In genomic region chr2:180741421-180741820, GRCm38 (mm10) we compare ENCODE assay signal across 27 mouse cellular contexts. TPM values are rescaled to one million over a fixed set of nuclear protein-coding genes. Genes with fewer than 3 reads are reported as not detected.
DNase-seq lines count a peak whose midpoint lies in the region; TF ChIP-seq lines count a peak whose summit lies in the region.
"Had no signal": no experiment of that assay in that cellular context is flagged by ENCODE, and none has a peak within 500 bp of the region (broad histone marks: within the 10 kb centered on the region; RNA-seq: fewer than 3 reads in every experiment).

No protein-coding gene starts in this region.

- no peak for TF ChIP-seq CTCF in ES-Bruce4 (IDR thresholded peaks at IDR 0.05; ENCODE audit: low read depth, low read length)

- H3K27ac ChIP-seq in heart, embryonic 10.5 days = no peak overlapping the region
- H3K27ac ChIP-seq in ES-Bruce4 (ENCODE audit: insufficient read depth, low read length) = peak overlapping the region; percentile 68; the same call in 1 of the 2 replicates
- H3K27ac ChIP-seq: embryonic facial prominence, embryonic 10.5 days; embryonic facial prominence, embryonic 12.5 days; forebrain, embryonic 13.5 days; forebrain, embryonic 15.5 days had no signal

- no peak for TF ChIP-seq EP300 in ES-Bruce4 (IDR thresholded peaks at IDR 0.05; ENCODE audit: insufficient read depth, low read depth, low read length)

- peak; percentile 69 for DNase-seq in heart, adult 11 months
- DNase-seq in heart, embryonic 10.5 days (ENCODE audit: low spot score) = no peak
- DNase-seq in 416B (ENCODE audit: low read depth) (peak; percentile 86), R1 (ENCODE audit: low read depth, low spot score) (peak; percentile 53)
- no peak for DNase-seq in gastrocnemius, postnatal 10 days
- no peak for DNase-seq in thymus, postnatal 25 days
- DNase-seq in right cerebral cortex, postnatal 10 days (ENCODE audit: low spot score in 2 of 2) = no peak
- DNase-seq: adrenal gland, adult 8-10 months; adrenal gland, postnatal 14 days; adrenal gland, postnatal 36 days; cerebellum, adult 11-12 months; cerebellum, adult 2 months; cerebellum, adult 9-10 months; cerebellum, postnatal 10 days; cerebellum, postnatal 25 days; forebrain, postnatal 0 days had no signal

- no peaks in the 10 kb centered on the region for H3K4me1 ChIP-seq in heart, embryonic 10.5 days
- peaks cover 14% of the 10 kb centered on the region for H3K4me1 ChIP-seq in ES-Bruce4 (ENCODE audit: control insufficient read depth, insufficient read depth, low read length)
- H3K4me1 ChIP-seq: embryonic facial prominence, embryonic 12.5 days; forebrain, embryonic 15.5 days had no signal

- no peaks in the 10 kb centered on the region for H3K9me3 ChIP-seq in heart, embryonic 10.5 days
- H3K9me3 ChIP-seq in ES-Bruce4 (replicated peaks; ENCODE audit: control insufficient read depth, insufficient read depth, low read length, poor library complexity, severe bottlenecking) = no peaks in the 10 kb centered on the region
- H3K9me3 ChIP-seq: embryonic facial prominence, embryonic 10.5 days; embryonic facial prominence, embryonic 12.5 days; forebrain, embryonic 13.5 days; forebrain, embryonic 15.5 days; G1E had no signal

- peaks cover 11% of the 10 kb centered on the region; the same call in 1 of the 2 replicates for H3K27me3 ChIP-seq in heart, embryonic 10.5 days (ENCODE audit: insufficient read depth, poor library complexity, severe bottlenecking)
- no peaks in the 10 kb centered on the region for H3K27me3 ChIP-seq in ES-Bruce4 (ENCODE audit: control insufficient read depth, insufficient read depth, low read length, poor library complexity, severe bottlenecking)
- H3K27me3 ChIP-seq: embryonic facial prominence, embryonic 12.5 days; forebrain, embryonic 15.5 days had no signal

- 69% methylated on average over 7 of the region's 7 CpGs for WGBS in heart, embryonic 10.5 days

- no peak overlapping the region for H3K9ac ChIP-seq in ES-Bruce4 (ENCODE audit: low read depth, poor library complexity, severe bottlenecking)
- H3K9ac ChIP-seq: embryonic facial prominence, embryonic 12.5 days; forebrain, embryonic 13.5 days; forebrain, embryonic 15.5 days; forebrain, postnatal 0 days had no signal

- H3K4me3 ChIP-seq in heart, embryonic 10.5 days = no peak overlapping the region
- H3K4me3 ChIP-seq in ES-Bruce4 (ENCODE audit: low read depth, low read length) = no peak overlapping the region
- H3K4me3 ChIP-seq: embryonic facial prominence, embryonic 10.5 days; embryonic facial prominence, embryonic 12.5 days; forebrain, embryonic 13.5 days; forebrain, embryonic 15.5 days had no signal

- no peak for TF ChIP-seq POLR2A in ES-Bruce4 (IDR thresholded peaks at IDR 0.05; ENCODE audit: insufficient read depth, low read length)

- H3K36me3 ChIP-seq in heart, embryonic 10.5 days = no peaks in the 10 kb centered on the region
- H3K36me3 ChIP-seq in ES-Bruce4 (ENCODE audit: control insufficient read depth, insufficient read depth, low read length, poor library complexity, severe bottlenecking) = no peaks in the 10 kb centered on the region
- H3K36me3 ChIP-seq: embryonic facial prominence, embryonic 10.5 days; embryonic facial prominence, embryonic 12.5 days; forebrain, embryonic 15.5 days; G1E had no signal

RNA-seq across cellular contexts. Expression of gene Slc17a9, which starts 16.4 kb away (rescaled TPM):
- 0.94 and 1.2 TPM in 2 replicates for polyA plus RNA-seq in heart, embryonic 10.5 days (2016; fragmentation: Nextera tagmentation; extraction: Ambion mirVana)
- polyA plus RNA-seq in ES-Bruce4 (2011; ENCODE audit: insufficient read depth, insufficient read length, low read depth, missing spikeins) = 20.2 and 22.6 TPM in 2 replicates
- total RNA-seq in gastrocnemius, postnatal 10 days (2021) = 1 to 10 TPM in 1 of 2 experiments, under 1 TPM in 1; 0.52 to 1.8 TPM

RNA-seq across cellular contexts. Expression of gene Gid8, which starts 31.5 kb away (rescaled TPM):
- polyA plus RNA-seq in heart, embryonic 10.5 days (2016; fragmentation: Nextera tagmentation; extraction: Ambion mirVana) = 44.6 and 50.3 TPM in 2 replicates
- polyA plus RNA-seq in ES-Bruce4 (2011; ENCODE audit: insufficient read depth, insufficient read length, low read depth, missing spikeins) = 78.5 and 81.4 TPM in 2 replicates
- 10 to 100 TPM; 50.4 to 51.6 TPM for total RNA-seq in gastrocnemius, postnatal 10 days (2021)

RNA-seq across cellular contexts. Expression of gene Dido1, which starts 31.6 kb away (rescaled TPM):
- polyA plus RNA-seq in heart, embryonic 10.5 days (2016; fragmentation: Nextera tagmentation; extraction: Ambion mirVana) = 23.8 and 26.0 TPM in 2 replicates
- polyA plus RNA-seq in ES-Bruce4 (2011; ENCODE audit: insufficient read depth, insufficient read length, low read depth, missing spikeins) = 62.5 and 67.8 TPM in 2 replicates
- total RNA-seq in gastrocnemius, postnatal 10 days (2021) = 10 to 100 TPM; 21.4 to 32.2 TPM

RNA-seq across cellular contexts. Expression of gene Bhlhe23, which starts 35.3 kb away (rescaled TPM):
- 0.05 TPM in 1 of 2 replicates, not detected in the other for polyA plus RNA-seq in heart, embryonic 10.5 days (2016; fragmentation: Nextera tagmentation; extraction: Ambion mirVana)
- not detected in 2 replicates for polyA plus RNA-seq in ES-Bruce4 (2011; ENCODE audit: insufficient read depth, insufficient read length, low read depth, missing spikeins)
- not detected for total RNA-seq in gastrocnemius, postnatal 10 days (2021)
- total RNA-seq: adrenal gland, adult 18-20 months; adrenal gland, adult 8-10 months; adrenal gland, postnatal 14 days; adrenal gland, postnatal 36 days had no signal
- polyA plus RNA-seq: activated CD4-positive, CD25-positive, alpha-beta regulatory T cell, adult 4 months; cerebellum, adult 2 months; cortical plate, adult 2 months; embryonic facial prominence, embryonic 14.5 days; G1E; Patski had no signal

Comparison
In these comparisons a context has a peak if more than half of its experiments do, and no peak if none do; other contexts are left out.
1. DNase-seq: peak in heart, adult 11 months (single experiment), 416B (single experiment) and R1 (single experiment); none in heart, embryonic 10.5 days (single experiment), gastrocnemius, postnatal 10 days (single experiment), thymus, postnatal 25 days (single experiment) and right cerebral cortex, postnatal 10 days (0 of 2).